Mouse (Mus musculus) intestine, postnatal 0 days (tissue): ENCODE results near the gene Dgke. TPM values are rescaled to one million over a fixed set of nuclear protein-coding genes. Genes with fewer than 3 reads are reported as not detected.
A peak's percentile ranks its signal among the peaks of the same experiment; 100 is the strongest.

Experiments
- ATAC-seq: fragments of 200-750 bp; cut with Nextera tagmentation; 2 replicates; pipeline ENCODE4 v1.8.0; 2017; ENCODE audit warnings: mild to moderate bottlenecking, moderate TSS enrichment, moderate library complexity
- H3K27ac ChIP-seq: fragments of 300-500 bp; sonication (generic); 2 replicates; pipeline ENCODE4 v1.5.1; 2014; ENCODE audit warnings: mild to moderate bottlenecking, low read depth, low read length, moderate library complexity
- H3K27me3 ChIP-seq: fragments of 300-500 bp; sonication (generic); replicated peaks from 2 replicates; pipeline ENCODE4 v1.6.1; 2014; ENCODE audit warnings: low read length, mixed read lengths; ENCODE audit not compliant: control insufficient read depth, insufficient read depth
- H3K36me3 ChIP-seq: fragments of 300-500 bp; sonication (generic); 2 replicates; pipeline ENCODE4 v1.6.1; 2014; ENCODE audit warnings: mild to moderate bottlenecking, moderate library complexity; ENCODE audit not compliant: control insufficient read depth, insufficient read depth
- H3K4me1 ChIP-seq: fragments of 300-500 bp; sonication (generic); replicated peaks from 2 replicates; pipeline ENCODE4 v1.6.1; 2014; ENCODE audit warnings: antibody characterized with exemption, low read length, mixed read lengths; ENCODE audit not compliant: control insufficient read depth, insufficient read depth
- H3K4me2 ChIP-seq: fragments of 300-500 bp; sonication (generic); replicated peaks from 2 replicates; pipeline ENCODE4 v1.6.1; 2014; ENCODE audit warnings: low read depth, mild to moderate bottlenecking, moderate library complexity
- H3K4me3 ChIP-seq: fragments of 300-500 bp; sonication (generic); 2 replicates; pipeline ENCODE4 v1.5.1; 2014; ENCODE audit warnings: low read depth, low read length
- H3K9ac ChIP-seq: fragments of 300-500 bp; sonication (generic); 2 replicates; pipeline ENCODE4 v1.6.1; 2014; ENCODE audit warnings: mild to moderate bottlenecking, low read depth, low read length
- H3K9me3 ChIP-seq: fragments of 300-500 bp; sonication (generic); 2 replicates; pipeline ENCODE4 v1.6.1; 2016; ENCODE audit warnings: mixed run types; ENCODE audit not compliant: control insufficient read depth
- CTCF ChIP-seq: sonication (generic); IDR thresholded peaks from 2 replicates; pipeline ENCODE4 v1.5.1; 2016; ENCODE audit warnings: low read depth, mild to moderate bottlenecking, control low read depth, antibody characterized with exemption, moderate library complexity
- WGBS: fragments of 180-500 bp; shearing (Covaris S2); extraction: QIAGEN DNeasy Blood & Tissue Kit; methylation state at CpG from one replicate; pipeline ENCODE4 v1.1.7; 2014; 5-methylcytosine and 5-hydroxymethylcytosine counted together
- polyA plus RNA-seq: library from polyadenylated mRNA; unstranded; fragments of >200 nt; fragmentation: Nextera tagmentation; extraction: Ambion mirVana; gene quantifications from 2 replicates; pipeline ENCODE4 v1.2.1, GENCODE M21; 2015

Gene Dgke
- polyA plus RNA-seq, 1 experiment from 2014 or later = 1.7 TPM

GRCm38 (mm10) chr11:89061362-89061761 is 5.3 kb downstream of the Dgke start:
- H3K9ac ChIP-seq = no peak overlapping the region
- no peaks in the 10 kb centered on the region for H3K9me3 ChIP-seq
- ATAC-seq = no peak
- no peak overlapping the region for H3K4me2 ChIP-seq
- TF ChIP-seq CTCF = no peak
- WGBS = 70% methylated on average over 7 of the region's 7 CpGs
- 0 out of 2 replicates have a peak, but pooled peaks cover 6% of the 10 kb centered on the region for H3K4me1 ChIP-seq
- no peaks in the 10 kb centered on the region for H3K27me3 ChIP-seq
- H3K36me3 ChIP-seq = no peaks in the 10 kb centered on the region
- no peak overlapping the region for H3K4me3 ChIP-seq
- H3K27ac ChIP-seq = no peak overlapping the region

- Histone ChIP-seq H3K4me1 (0 out of 2 replicates have a peak, but pooled peaks cover 6% of the 10 kb centered on the region), H3K27me3 (no peaks in the 10 kb centered on the region), H3K27ac (peak overlapping the region; percentile 69), H3K36me3 (no peaks in the 10 kb centered on the region), H3K9me3 (no peaks in the 10 kb centered on the region), H3K9ac (peak overlapping the region; percentile 76), H3K4me2 (peak overlapping the region; percentile 98), H3K4me3 (peak overlapping the region; percentile 67)
- under 1% methylated on average over 62 of the region's 63 CpGs for WGBS
- peak; percentile 93 for ATAC-seq
- TF ChIP-seq CTCF = no peak
Observed at GRCm38 (mm10) chr11:89060423-89061089, 6.1 kb downstream of the Dgke start.

GRCm38 (mm10) chr11:89059919-89060422 is 6.7 kb downstream of the Dgke start:
- peak; percentile 14; the same call in 1 of the 2 replicates for TF ChIP-seq CTCF
- Histone ChIP-seq H3K4me2 (peak overlapping the region; percentile 98), H3K27me3 (no peaks in the 10 kb centered on the region), H3K4me1 (0 out of 2 replicates have a peak, but pooled peaks cover 6% of the 10 kb centered on the region), H3K4me3 (peak overlapping the region; percentile 67), H3K36me3 (no peaks in the 10 kb centered on the region), H3K9ac (peak overlapping the region; percentile 76), H3K27ac (peak overlapping the region; percentile 69), H3K9me3 (no peaks in the 10 kb centered on the region)
- ATAC-seq = peak; percentile 2
- under 1% methylated on average over 32 of the region's 33 CpGs for WGBS

GRCm38 (mm10) chr11:89058515-89059270 is 8.0 kb downstream of the Dgke start:
- H3K27me3 ChIP-seq = no peaks in the 10 kb centered on the region
- peak; percentile 77 for TF ChIP-seq CTCF
- no peaks in the 10 kb centered on the region for H3K36me3 ChIP-seq
- 55% methylated on average over 11 of the region's 11 CpGs for WGBS
- H3K4me1 ChIP-seq = 0 out of 2 replicates have a peak, but pooled peaks cover 6% of the 10 kb centered on the region
- no peaks in the 10 kb centered on the region for H3K9me3 ChIP-seq
- ATAC-seq = no peak
- peak overlapping the region; percentile 98 for H3K4me2 ChIP-seq
- no peak overlapping the region for H3K27ac ChIP-seq
- H3K9ac ChIP-seq = no peak overlapping the region
- peak overlapping the region; percentile 67; the same call in 1 of the 2 replicates for H3K4me3 ChIP-seq

GRCm38 (mm10) chr11:89055931-89056690 is 10.5 kb downstream of the Dgke start:
- Histone ChIP-seq H3K27ac (no peak overlapping the region), H3K4me1 (0 out of 2 replicates have a peak, but pooled peaks cover 6% of the 10 kb centered on the region), H3K9me3 (no peaks in the 10 kb centered on the region), H3K4me2 (no peak overlapping the region), H3K4me3 (no peak overlapping the region), H3K36me3 (no peaks in the 10 kb centered on the region; the same call in 1 of the 2 replicates), H3K9ac (no peak overlapping the region), H3K27me3 (no peaks in the 10 kb centered on the region)
- WGBS = 53% methylated on average over 13 of the region's 13 CpGs
- ATAC-seq = no peak
- TF ChIP-seq CTCF = 0 out of 2 replicates have a peak, but pooled peaks have one; percentile 13

- Histone ChIP-seq H3K27ac (no peak overlapping the region), H3K27me3 (no peaks in the 10 kb centered on the region), H3K4me2 (no peak overlapping the region), H3K4me1 (no peaks in the 10 kb centered on the region), H3K9ac (no peak overlapping the region), H3K9me3 (no peaks in the 10 kb centered on the region), H3K36me3 (peaks cover 14% of the 10 kb centered on the region), H3K4me3 (no peak overlapping the region)
- ATAC-seq = no peak
- 83% methylated on average over 6 of the region's 6 CpGs for WGBS
- no peak for TF ChIP-seq CTCF
Observed at GRCm38 (mm10) chr11:89051767-89052166, 14.9 kb downstream of the Dgke start.
